Mouse (Mus musculus) kidney, adult 2 months (tissue): ENCODE measurements around the gene Gnaq.

ENCODE experiments used
- CTCF ChIP-seq: fragments of 200-500 bp; conservative IDR thresholded peaks from 2 replicates; pipeline ENCODE4 v1.5.1; 2011; ENCODE audit warnings: low read depth, mild to moderate bottlenecking, control low read depth, low read length, moderate library complexity, mixed read lengths; ENCODE audit not compliant: insufficient read depth, insufficient read length
- POLR2A ChIP-seq: fragments of 200-500 bp; IDR thresholded peaks from one replicate; pipeline ENCODE4 v1.6.1; 2011; ENCODE audit warnings: low read depth, low read length, control low read depth

- TF ChIP-seq CTCF (no peak), POLR2A (no peak)
Observed at GRCm38 (mm10) chr19:16141857-16142256, 9.2 kb downstream of the Gnaq start.
